Mouse (Mus musculus): ENCODE results near the gene Fam83g.

DNA sequence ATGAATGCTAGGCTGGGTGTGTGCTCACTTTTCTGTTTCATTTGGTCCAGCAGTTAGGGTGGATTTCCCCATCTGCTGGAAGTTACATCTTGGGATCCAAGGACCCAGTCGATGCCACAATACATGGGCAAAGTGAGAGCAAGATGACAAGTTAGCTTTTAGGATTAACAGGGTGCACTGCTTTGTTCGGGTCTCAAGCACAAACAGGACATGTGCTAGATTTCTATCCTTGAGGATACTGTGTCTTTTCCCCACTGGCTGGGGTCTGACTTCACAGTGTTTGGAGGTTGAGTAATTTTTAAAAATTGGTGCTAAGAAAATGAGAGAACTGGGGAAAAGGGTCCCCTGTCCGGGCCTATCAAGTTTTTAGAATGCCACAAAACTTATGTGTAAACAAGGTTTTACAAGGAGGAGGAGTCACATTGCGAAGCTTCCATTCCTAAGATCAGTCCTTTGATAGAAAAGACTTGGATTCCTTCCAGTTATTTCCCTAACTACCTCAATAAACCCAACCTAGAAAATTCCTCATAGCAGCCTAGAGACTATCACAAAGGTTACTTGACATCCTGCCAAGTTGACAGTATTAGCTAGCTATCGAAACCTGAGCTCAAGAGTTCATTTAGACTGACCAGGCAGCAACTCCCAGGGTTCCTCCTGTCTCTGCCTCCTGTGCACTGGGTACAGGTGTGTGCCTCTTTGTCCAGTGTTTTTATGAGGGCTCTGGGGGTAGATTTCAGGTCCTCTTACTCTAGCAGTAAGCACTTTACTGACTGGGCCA lies 40.5 kb upstream of the Fam83g start:
- TF ChIP-seq POLR2A (IDR thresholded peaks at IDR 0.05; ENCODE audit: borderline replicate concordance, extremely low read depth, insufficient read depth, insufficient read length, poor library complexity, severe bottlenecking) (no peak), CTCF (IDR thresholded peaks at IDR 0.05; ENCODE audit: borderline replicate concordance, extremely low read depth, insufficient read depth, insufficient read length) (no peak)
